Mouse (Mus musculus) limb, embryonic 12.5 days (tissue): ENCODE results near the gene Trim72. TPM values are rescaled to one million over a fixed set of nuclear protein-coding genes. Genes with fewer than 3 reads are reported as not detected.
"Not testable (repeated sequence)": the region's sequence is repeated elsewhere in the genome, so short reads cannot be mapped to it uniquely, and the experiment has no call there.

Experiments
- ATAC-seq: fragments of 200-750 bp; cut with Nextera tagmentation; 2 replicates; pipeline ENCODE4 v1.8.0; 2017; ENCODE audit warnings: low read depth, moderate TSS enrichment; ENCODE audit not compliant: insufficient number of reproducible peaks, insufficient read depth, low FRiP score, low TSS enrichment
- H3K27ac ChIP-seq: fragments of 300-500 bp; sonication (generic); 2 replicates; pipeline ENCODE4 v1.5.1; 2016; ENCODE audit warnings: mild to moderate bottlenecking, moderate library complexity
- H3K27me3 ChIP-seq: fragments of 300-500 bp; sonication (generic); 2 replicates; pipeline ENCODE4 v1.6.1; 2016; ENCODE audit warnings: mild to moderate bottlenecking, moderate library complexity
- H3K36me3 ChIP-seq: fragments of 300-500 bp; sonication (generic); 2 replicates; pipeline ENCODE4 v1.6.1; 2016; ENCODE audit warnings: mild to moderate bottlenecking, moderate library complexity
- H3K4me1 ChIP-seq: fragments of 300-500 bp; sonication (generic); replicated peaks from 2 replicates; pipeline ENCODE4 v1.6.1; 2016
- H3K4me2 ChIP-seq: fragments of 300-500 bp; sonication (generic); 2 replicates; pipeline ENCODE4 v1.6.1; 2016; ENCODE audit warnings: mild to moderate bottlenecking, moderate library complexity
- H3K4me3 ChIP-seq: fragments of 300-500 bp; sonication (generic); replicated peaks from 2 replicates; pipeline ENCODE4 v1.5.1; 2016; ENCODE audit warnings: mild to moderate bottlenecking
- H3K9ac ChIP-seq: fragments of 300-500 bp; sonication (generic); replicated peaks from 2 replicates; pipeline ENCODE4 v1.6.1; 2016; ENCODE audit warnings: mild to moderate bottlenecking, moderate library complexity
- H3K9me3 ChIP-seq: fragments of 300-500 bp; sonication (generic); 2 replicates; pipeline ENCODE4 v1.6.1; 2016; ENCODE audit warnings: mild to moderate bottlenecking, moderate library complexity
- WGBS: fragments of 180-500 bp; shearing (Covaris S2); methylation state at CpG from one replicate; pipeline ENCODE4 v1.1.7; 2016; 5-methylcytosine and 5-hydroxymethylcytosine counted together
- polyA plus RNA-seq: library from polyadenylated mRNA; unstranded; fragments of >200 nt; fragmentation: Nextera tagmentation; extraction: Ambion mirVana; gene quantifications from 2 replicates; pipeline ENCODE4 v1.2.1, GENCODE M21; 2016

Trim72 gene
- polyA plus RNA-seq, 1 experiment from 2014 or later: 0.61 TPM

- ATAC-seq: no peak
- H3K4me1 ChIP-seq: no peaks in the 10 kb centered on the region
- H3K4me3 ChIP-seq: no peak overlapping the region
- no peaks in the 10 kb centered on the region for H3K9me3 ChIP-seq
- peaks cover 22% of the 10 kb centered on the region for H3K27me3 ChIP-seq
- H3K36me3 ChIP-seq: no peaks in the 10 kb centered on the region
- no peak overlapping the region for H3K4me2 ChIP-seq
- no peak overlapping the region for H3K27ac ChIP-seq
- no peak overlapping the region for H3K9ac ChIP-seq
- 73% methylated on average over 13 of the region's 13 CpGs for WGBS
Observed at GRCm38 (mm10) chr7:128012136-128012780, 8.5 kb downstream of the Trim72 start.

GRCm38 (mm10) chr7:128013116-128013515, 9.4 kb downstream of the Trim72 start:
- Histone ChIP-seq H3K27ac (no peak overlapping the region), H3K4me3 (no peak overlapping the region), H3K4me1 (no peaks in the 10 kb centered on the region), H3K27me3 (peaks cover 19% of the 10 kb centered on the region), H3K36me3 (no peaks in the 10 kb centered on the region), H3K4me2 (no peak overlapping the region), H3K9me3 (0 out of 2 replicates have a peak, but pooled peaks cover 3% of the 10 kb centered on the region), H3K9ac (no peak overlapping the region)
- WGBS: 94% methylated on average over 13 of the region's 13 CpGs
- no peak for ATAC-seq

GRCm38 (mm10) chr7:128016134-128016533, 12.4 kb downstream of the Trim72 start:
- H3K36me3 ChIP-seq, H3K27ac ChIP-seq, H3K4me1 ChIP-seq, ATAC-seq, H3K4me3 ChIP-seq, H3K9ac ChIP-seq, H3K4me2 ChIP-seq, H3K27me3 ChIP-seq, H3K9me3 ChIP-seq: not testable (repeated sequence)
- 83% methylated on average over 5 of the region's 5 CpGs for WGBS

- ATAC-seq: no peak
- 0 out of 2 replicates have a peak, but pooled peaks cover 5% of the 10 kb centered on the region for H3K9me3 ChIP-seq
Observed at GRCm38 (mm10) chr7:128016650-128017049, 12.9 kb downstream of the Trim72 start.

GRCm38 (mm10) chr7:128018275-128018674, 14.5 kb downstream of the Trim72 start:
- no peak overlapping the region for H3K4me3 ChIP-seq
- H3K4me1 ChIP-seq: no peaks in the 10 kb centered on the region
- H3K4me2 ChIP-seq: no peak overlapping the region
- no peaks in the 10 kb centered on the region for H3K27me3 ChIP-seq
- WGBS: 86% methylated on average over 3 of the region's 3 CpGs
- no peak overlapping the region for H3K9ac ChIP-seq
- ATAC-seq: no peak
- H3K9me3 ChIP-seq: 0 out of 2 replicates have a peak, but pooled peaks cover 5% of the 10 kb centered on the region
- H3K27ac ChIP-seq: no peak overlapping the region
- no peaks in the 10 kb centered on the region for H3K36me3 ChIP-seq

More at GRCm38 (mm10) chr7:128016650-128017049, 12.9 kb downstream of the Trim72 start:
- H3K27me3 ChIP-seq: no peaks in the 10 kb centered on the region
- H3K4me1 ChIP-seq: no peaks in the 10 kb centered on the region
- no peak overlapping the region for H3K9ac ChIP-seq
- no peaks in the 10 kb centered on the region for H3K36me3 ChIP-seq
- H3K4me3 ChIP-seq: no peak overlapping the region
- H3K27ac ChIP-seq: no peak overlapping the region
- no peak overlapping the region for H3K4me2 ChIP-seq
- WGBS: 82% methylated on average over 6 of the region's 6 CpGs

GRCm38 (mm10) chr7:128019187-128019586, 15.4 kb downstream of the Trim72 start:
- H3K4me2 ChIP-seq: no peak overlapping the region
- WGBS: 88% methylated on average over 2 of the region's 2 CpGs
- ATAC-seq: no peak

GRCm38 (mm10) chr7:128022974-128023373, 19.2 kb downstream of the Trim72 start:
- ATAC-seq: no peak
- Histone ChIP-seq H3K27ac (no peak overlapping the region), H3K4me3 (no peak overlapping the region), H3K27me3 (no peaks in the 10 kb centered on the region), H3K4me2 (no peak overlapping the region), H3K9me3 (0 out of 2 replicates have a peak, but pooled peaks cover 3% of the 10 kb centered on the region), H3K4me1 (no peaks in the 10 kb centered on the region), H3K36me3 (no peaks in the 10 kb centered on the region), H3K9ac (no peak overlapping the region)
- WGBS: 59% methylated on average over 8 of the region's 8 CpGs

More at GRCm38 (mm10) chr7:128019187-128019586, 15.4 kb downstream of the Trim72 start:
- Histone ChIP-seq H3K9me3 (0 out of 2 replicates have a peak, but pooled peaks cover 5% of the 10 kb centered on the region), H3K27me3 (no peaks in the 10 kb centered on the region), H3K27ac (no peak overlapping the region), H3K4me1 (no peaks in the 10 kb centered on the region), H3K4me3 (no peak overlapping the region), H3K36me3 (no peaks in the 10 kb centered on the region), H3K9ac (no peak overlapping the region)

GRCm38 (mm10) chr7:128023565-128023964, 19.8 kb downstream of the Trim72 start:
- Histone ChIP-seq H3K4me2 (no peak overlapping the region), H3K9me3 (no peaks in the 10 kb centered on the region), H3K36me3 (no peaks in the 10 kb centered on the region), H3K27me3 (no peaks in the 10 kb centered on the region), H3K4me3 (no peak overlapping the region), H3K9ac (no peak overlapping the region), H3K27ac (no peak overlapping the region), H3K4me1 (no peaks in the 10 kb centered on the region)
- ATAC-seq: no peak
- 89% methylated on average over 4 of the region's 4 CpGs for WGBS

GRCm38 (mm10) chr7:128024364-128024763, 20.6 kb downstream of the Trim72 start:
- no peaks in the 10 kb centered on the region for H3K27me3 ChIP-seq
- H3K4me2 ChIP-seq: no peak overlapping the region
- H3K36me3 ChIP-seq: no peaks in the 10 kb centered on the region
- no peak overlapping the region for H3K27ac ChIP-seq
- no peak overlapping the region for H3K4me3 ChIP-seq
- H3K9me3 ChIP-seq: no peaks in the 10 kb centered on the region
- no peak overlapping the region for H3K9ac ChIP-seq
- H3K4me1 ChIP-seq: no peaks in the 10 kb centered on the region
- 91% methylated on average over 9 of the region's 9 CpGs for WGBS
- no peak for ATAC-seq

- Histone ChIP-seq H3K36me3 (no peaks in the 10 kb centered on the region), H3K9ac (no peak overlapping the region), H3K9me3 (no peaks in the 10 kb centered on the region), H3K4me3 (no peak overlapping the region), H3K4me2 (no peak overlapping the region), H3K27me3 (no peaks in the 10 kb centered on the region), H3K4me1 (no peaks in the 10 kb centered on the region), H3K27ac (no peak overlapping the region)
- ATAC-seq: no peak
- 88% methylated on average over 4 of the region's 4 CpGs for WGBS
Observed at GRCm38 (mm10) chr7:128024932-128025331, 21.2 kb downstream of the Trim72 start.

- H3K27ac ChIP-seq: no peak overlapping the region
- H3K36me3 ChIP-seq: no peaks in the 10 kb centered on the region
- H3K4me1 ChIP-seq: no peaks in the 10 kb centered on the region
- no peak overlapping the region for H3K4me2 ChIP-seq
- no peaks in the 10 kb centered on the region for H3K9me3 ChIP-seq
- H3K27me3 ChIP-seq: no peaks in the 10 kb centered on the region
- no peak overlapping the region for H3K9ac ChIP-seq
- H3K4me3 ChIP-seq: no peak overlapping the region
- WGBS: 80% methylated on average over 4 of the region's 4 CpGs
- ATAC-seq: no peak
Observed at GRCm38 (mm10) chr7:128025381-128025780, 21.6 kb downstream of the Trim72 start.
